Mouse (Mus musculus) midbrain, embryonic 15.5 days (tissue): ENCODE measurements around the gene Ern1. TPM values are rescaled to one million over a fixed set of nuclear protein-coding genes. Genes with fewer than 3 reads are reported as not detected.
"Not testable (repeated sequence)": the region's sequence is repeated elsewhere in the genome, so short reads cannot be mapped to it uniquely, and the experiment has no call there.

Experiments used
- ATAC-seq: fragments of 200-750 bp; cut with Nextera tagmentation; replicated peaks from 2 replicates; pipeline ENCODE4 v1.8.0; 2017; ENCODE audit warnings: moderate TSS enrichment
- H3K27ac ChIP-seq: fragments of 300-500 bp; sonication (generic); 2 replicates; pipeline ENCODE4 v1.5.1; 2015; ENCODE audit warnings: mild to moderate bottlenecking, inconsistent platforms
- H3K27me3 ChIP-seq: fragments of 300-500 bp; sonication (generic); replicated peaks from 2 replicates; pipeline ENCODE4 v1.6.1; 2015; ENCODE audit warnings: inconsistent platforms
- H3K36me3 ChIP-seq: fragments of 300-500 bp; sonication (generic); replicated peaks from 2 replicates; pipeline ENCODE4 v1.6.1; 2015; ENCODE audit warnings: inconsistent platforms
- H3K4me1 ChIP-seq: fragments of 300-500 bp; sonication (generic); 2 replicates; pipeline ENCODE4 v1.6.1; 2015; ENCODE audit warnings: inconsistent platforms
- H3K4me2 ChIP-seq: fragments of 300-500 bp; sonication (generic); 2 replicates; pipeline ENCODE4 v1.6.1; 2015; ENCODE audit warnings: inconsistent platforms, mild to moderate bottlenecking, moderate library complexity
- H3K4me3 ChIP-seq: fragments of 300-500 bp; sonication (generic); 2 replicates; pipeline ENCODE4 v1.5.1; 2015; ENCODE audit warnings: mild to moderate bottlenecking, inconsistent platforms
- H3K9ac ChIP-seq: fragments of 300-500 bp; sonication (generic); 2 replicates; pipeline ENCODE4 v1.6.1; 2015; ENCODE audit warnings: mild to moderate bottlenecking, inconsistent platforms
- H3K9me3 ChIP-seq: fragments of 300-500 bp; sonication (generic); 2 replicates; pipeline ENCODE4 v1.6.1; 2016; ENCODE audit warnings: inconsistent platforms
- WGBS: fragments of 180-500 bp; shearing (Covaris S2); methylation state at CpG from one replicate; pipeline ENCODE4 v1.1.7; 2015; ENCODE audit warnings: mixed read lengths; 5-methylcytosine and 5-hydroxymethylcytosine counted together
- polyA plus RNA-seq: library from polyadenylated mRNA; unstranded; fragments of >200 nt; fragmentation: Nextera tagmentation; extraction: Ambion mirVana; gene quantifications from 2 replicates; pipeline ENCODE4 v1.2.1, GENCODE M21; 2015

The Ern1 gene
- polyA plus RNA-seq, 1 experiment from 2014 or later = 7.6 TPM

DNA sequence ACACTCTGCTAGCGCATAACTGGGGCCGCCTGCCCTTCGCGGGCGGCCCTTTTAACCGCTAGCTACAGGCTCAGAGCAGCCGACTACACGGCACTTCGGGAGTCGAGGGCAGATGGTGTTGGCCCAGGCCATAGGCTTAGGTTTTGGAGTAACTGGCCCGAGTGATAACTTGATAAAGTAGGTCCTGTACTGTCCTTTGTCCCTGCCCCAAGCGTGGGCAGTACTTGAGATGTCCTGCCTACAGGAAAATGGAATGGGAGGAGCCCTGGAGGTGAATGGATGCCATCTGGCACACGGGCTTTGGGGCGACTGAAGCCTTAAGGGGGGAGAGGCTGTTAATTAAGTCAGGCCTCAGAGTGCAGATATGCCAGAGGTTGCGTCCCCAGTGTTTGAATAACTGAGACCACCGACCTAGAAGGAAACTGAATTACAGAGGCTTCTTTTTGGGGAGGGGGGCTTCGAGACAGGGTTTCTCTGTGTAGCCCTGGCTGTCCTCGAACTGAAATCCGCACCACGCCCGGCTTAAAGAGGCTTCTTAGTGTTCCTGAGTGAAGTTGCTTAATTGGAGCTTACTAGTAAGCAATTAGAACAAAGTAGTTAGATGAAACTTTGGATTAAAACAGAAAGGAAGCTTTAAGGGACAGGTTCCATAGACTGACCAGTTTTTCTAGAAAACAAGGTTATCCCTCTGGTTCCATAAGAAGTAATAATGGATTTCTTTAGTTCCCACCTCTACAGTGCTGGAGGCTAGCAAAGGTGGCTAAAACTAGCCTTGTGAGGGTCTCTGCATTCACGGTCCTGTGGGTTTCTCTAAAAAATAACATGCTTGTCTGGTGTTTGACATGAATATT is 13.9 kb upstream of the Ern1 start:
- 2% methylated on average over 22 of the region's 22 CpGs for WGBS
- no peaks in the 10 kb centered on the region for H3K36me3 ChIP-seq
- H3K4me3 ChIP-seq = peak overlapping the region; percentile 85
- peaks cover 14% of the 10 kb centered on the region for H3K4me1 ChIP-seq
- H3K27me3 ChIP-seq = no peaks in the 10 kb centered on the region
- peak; percentile 76 for ATAC-seq
- peak overlapping the region; percentile 62 for H3K4me2 ChIP-seq
- no peaks in the 10 kb centered on the region for H3K9me3 ChIP-seq
- H3K27ac ChIP-seq = peak overlapping the region; percentile 94
- H3K9ac ChIP-seq = peak overlapping the region; percentile 89

- H3K9ac ChIP-seq = peak overlapping the region; percentile 89
- peaks cover 14% of the 10 kb centered on the region for H3K4me1 ChIP-seq
- peak overlapping the region; percentile 85 for H3K4me3 ChIP-seq
- under 1% methylated on average over 54 of the region's 55 CpGs for WGBS
- peak; percentile 99 for ATAC-seq
- no peaks in the 10 kb centered on the region for H3K9me3 ChIP-seq
- H3K36me3 ChIP-seq = no peaks in the 10 kb centered on the region
- peak overlapping the region; percentile 62 for H3K4me2 ChIP-seq
- peak overlapping the region; percentile 94 for H3K27ac ChIP-seq
- H3K27me3 ChIP-seq = no peaks in the 10 kb centered on the region
Measured at GRCm38 (mm10) chr11:106500393-106501307, 13.0 kb upstream of the Ern1 start.

DNA sequence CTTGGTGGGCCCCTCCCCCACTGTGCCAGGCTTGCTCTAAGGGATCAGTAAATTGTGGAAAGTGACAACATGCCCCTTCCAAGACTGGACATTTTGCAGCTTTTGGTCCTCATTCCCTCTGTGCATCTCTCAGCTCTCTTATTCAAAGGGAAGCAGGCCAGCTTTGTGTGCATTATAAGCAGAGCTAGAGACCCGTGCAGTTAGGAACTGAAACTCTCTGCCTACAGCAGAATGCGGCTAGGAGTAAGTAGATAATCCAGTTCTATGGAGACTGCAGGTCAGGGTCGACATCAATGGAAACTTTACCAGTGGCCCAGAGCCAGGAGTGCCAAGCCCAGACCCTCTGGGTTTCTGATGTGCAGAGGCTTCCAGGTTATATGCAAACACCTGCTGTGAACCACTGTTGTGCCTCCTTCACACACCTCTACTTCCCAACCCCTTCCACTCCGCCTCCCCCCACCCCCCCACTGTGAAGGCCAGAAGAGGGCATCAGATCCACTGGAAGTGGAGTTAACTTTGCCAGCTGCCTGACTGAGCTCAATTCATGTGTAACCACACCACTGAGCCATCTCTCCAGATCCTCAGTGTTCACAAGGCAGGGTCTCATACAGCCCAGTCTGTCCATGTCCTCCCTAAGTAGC is 11.2 kb upstream of the Ern1 start:
- Histone ChIP-seq H3K36me3 (no peaks in the 10 kb centered on the region), H3K27me3 (no peaks in the 10 kb centered on the region), H3K4me1 (peaks cover 14% of the 10 kb centered on the region), H3K9me3 (no peaks in the 10 kb centered on the region), H3K9ac (0 out of 2 replicates have a peak overlapping the region, but pooled peaks have one; percentile 0), H3K4me3 (no peak overlapping the region), H3K27ac (no peak overlapping the region), H3K4me2 (no peak overlapping the region)
- 13% methylated on average over 4 of the region's 4 CpGs for WGBS
- ATAC-seq = no peak

GRCm38 (mm10) chr11:106497926-106498325 is 10.3 kb upstream of the Ern1 start:
- 94% methylated on average over 2 of the region's 2 CpGs for WGBS
- no peak for ATAC-seq
- Histone ChIP-seq H3K27me3 (no peaks in the 10 kb centered on the region), H3K4me2 (no peak overlapping the region), H3K4me1 (peaks cover 14% of the 10 kb centered on the region), H3K27ac (no peak overlapping the region), H3K4me3 (no peak overlapping the region), H3K9ac (no peak overlapping the region), H3K9me3 (no peaks in the 10 kb centered on the region), H3K36me3 (no peaks in the 10 kb centered on the region)

- H3K27ac ChIP-seq, H3K27me3 ChIP-seq, H3K9ac ChIP-seq, ATAC-seq, H3K36me3 ChIP-seq, H3K4me2 ChIP-seq, H3K9me3 ChIP-seq, H3K4me3 ChIP-seq: not testable (repeated sequence)
- WGBS = 97% methylated on average over 2 of the region's 2 CpGs
- peaks cover 13% of the 10 kb centered on the region for H3K4me1 ChIP-seq
Measured at GRCm38 (mm10) chr11:106497009-106497408, 9.4 kb upstream of the Ern1 start.

DNA sequence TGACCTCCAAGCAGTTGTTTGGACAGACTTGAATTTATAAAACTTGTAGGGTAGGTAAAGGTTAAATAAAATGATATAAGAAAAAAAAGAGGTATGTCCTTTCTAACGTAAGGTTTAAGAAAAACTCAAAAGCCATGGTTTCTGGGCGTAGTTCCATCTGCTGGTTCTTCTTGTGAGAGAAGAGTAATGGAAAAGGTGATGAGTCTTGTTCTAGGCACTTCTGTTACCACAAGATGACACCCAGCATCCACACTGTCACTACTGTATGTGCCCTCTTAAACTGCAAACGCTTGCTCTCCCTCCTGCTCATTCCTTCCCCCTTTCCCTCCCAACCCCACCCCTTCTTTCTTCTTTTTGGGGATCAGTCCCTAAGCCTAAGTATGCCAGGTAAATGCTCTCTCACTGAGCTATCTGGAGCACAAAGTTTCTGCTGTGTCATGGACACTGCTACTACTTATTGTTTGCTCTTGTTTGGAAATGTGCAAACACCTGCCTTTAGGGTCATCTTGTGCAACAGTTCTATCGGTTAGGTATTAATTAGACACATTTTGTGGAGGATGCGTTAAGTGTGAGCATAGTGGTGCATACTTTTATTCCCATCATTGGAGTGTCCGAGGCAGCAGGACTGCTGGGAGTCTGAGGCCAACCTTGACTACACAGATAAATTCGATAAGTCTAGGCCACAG is 5.5 kb upstream of the Ern1 start:
- H3K9ac ChIP-seq = no peak overlapping the region
- H3K36me3 ChIP-seq = no peaks in the 10 kb centered on the region
- H3K4me2 ChIP-seq = no peak overlapping the region
- H3K27me3 ChIP-seq = no peaks in the 10 kb centered on the region
- 82% methylated on average over 7 of the region's 7 CpGs for WGBS
- no peak overlapping the region for H3K4me3 ChIP-seq
- H3K27ac ChIP-seq = no peak overlapping the region
- H3K9me3 ChIP-seq = no peaks in the 10 kb centered on the region
- ATAC-seq = no peak
- no peaks in the 10 kb centered on the region for H3K4me1 ChIP-seq

GRCm38 (mm10) chr11:106491393-106491792 is 3.7 kb upstream of the Ern1 start:
- Histone ChIP-seq H3K4me1 (peaks cover 7% of the 10 kb centered on the region), H3K9me3 (no peaks in the 10 kb centered on the region), H3K9ac (no peak overlapping the region), H3K36me3 (no peaks in the 10 kb centered on the region), H3K27me3 (no peaks in the 10 kb centered on the region), H3K27ac (no peak overlapping the region), H3K4me3 (no peak overlapping the region), H3K4me2 (no peak overlapping the region)
- WGBS = 0% methylated on average over 3 of the region's 3 CpGs
- ATAC-seq = no peak

DNA sequence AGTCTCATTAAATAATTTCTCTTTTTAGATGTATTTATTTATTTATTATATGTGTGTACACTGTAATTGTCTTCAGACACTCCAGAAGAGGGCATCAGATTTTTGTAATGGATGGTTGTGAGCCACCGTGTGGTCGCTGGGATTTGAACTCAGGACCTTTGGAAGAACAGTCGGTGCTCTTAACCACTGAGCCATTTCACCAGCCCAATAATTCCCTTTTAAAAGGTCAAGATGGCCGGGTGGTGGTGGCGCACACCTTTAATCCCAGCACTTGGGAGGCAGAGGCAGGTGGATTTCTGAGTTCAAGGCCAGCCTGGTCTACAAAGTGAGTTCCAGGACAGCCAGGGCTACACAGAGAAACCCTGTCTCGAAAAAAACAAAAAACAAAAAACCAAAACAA is 2.9 kb upstream of the Ern1 start:
- H3K9me3 ChIP-seq, H3K27ac ChIP-seq, H3K4me3 ChIP-seq, H3K4me2 ChIP-seq, ATAC-seq, H3K36me3 ChIP-seq, H3K9ac ChIP-seq, H3K27me3 ChIP-seq: not testable (repeated sequence)
- peaks cover 13% of the 10 kb centered on the region for H3K4me1 ChIP-seq
- WGBS = 91% methylated on average over 6 of the region's 6 CpGs

DNA sequence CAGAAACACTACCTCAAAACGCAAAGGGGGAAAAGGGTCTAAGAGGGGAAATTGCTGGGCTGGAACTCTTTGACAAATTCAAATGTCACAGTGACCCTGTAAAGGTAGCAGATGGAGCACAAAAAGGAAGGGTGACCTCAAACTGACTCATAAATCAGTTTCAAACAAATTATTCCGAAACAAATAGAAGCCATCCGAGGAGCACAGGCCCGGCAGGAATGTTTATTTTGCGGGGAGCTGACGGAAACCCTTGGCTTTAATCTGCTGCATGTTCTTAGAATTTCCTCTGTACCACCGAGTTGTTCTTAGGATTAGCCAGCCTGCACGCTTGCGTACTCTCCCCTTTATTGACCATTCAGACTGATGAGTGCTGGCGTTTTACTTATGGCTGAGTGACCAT is 2.4 kb upstream of the Ern1 start:
- peaks cover 13% of the 10 kb centered on the region for H3K4me1 ChIP-seq
- WGBS = 59% methylated on average over 10 of the region's 10 CpGs
- H3K9me3 ChIP-seq = no peaks in the 10 kb centered on the region
- ATAC-seq = no peak
- no peaks in the 10 kb centered on the region for H3K27me3 ChIP-seq
- H3K27ac ChIP-seq = no peak overlapping the region
- no peak overlapping the region for H3K9ac ChIP-seq
- no peaks in the 10 kb centered on the region for H3K36me3 ChIP-seq
- no peak overlapping the region for H3K4me3 ChIP-seq
- H3K4me2 ChIP-seq = no peak overlapping the region

DNA sequence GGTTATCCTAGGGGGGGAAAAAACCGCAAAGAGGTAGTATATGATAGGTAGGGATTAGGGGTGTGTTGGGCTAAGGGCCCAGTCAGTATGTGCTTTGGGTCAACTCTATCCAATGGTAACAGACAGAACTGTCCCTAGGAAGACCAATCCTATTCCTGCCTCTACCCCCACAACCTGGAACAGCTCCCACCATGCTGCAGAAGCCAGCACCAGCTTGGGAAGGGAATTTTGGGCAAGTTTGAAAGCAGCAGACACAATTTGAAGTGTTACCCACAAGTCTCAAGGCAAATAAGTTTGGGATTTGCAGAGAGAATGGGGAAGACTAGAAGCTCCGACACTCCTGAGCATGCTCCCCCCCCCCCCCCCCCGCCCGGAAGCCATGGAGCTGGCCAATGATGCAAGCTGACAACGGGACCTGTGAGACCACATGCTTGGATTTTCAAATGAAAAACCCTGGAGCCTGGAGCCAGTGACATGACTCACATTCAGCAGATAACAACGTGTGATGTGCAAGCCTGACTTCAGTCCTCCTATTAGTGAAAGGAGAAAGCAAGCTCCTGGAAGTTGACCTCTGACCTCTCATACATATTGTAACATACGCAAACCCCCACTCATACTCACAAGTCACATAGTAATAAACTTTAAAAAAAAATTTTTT is 1.5 kb upstream of the Ern1 start:
- 57% methylated on average over 7 of the region's 7 CpGs for WGBS
- H3K27ac ChIP-seq = no peak overlapping the region
- no peak overlapping the region for H3K4me3 ChIP-seq
- no peak overlapping the region for H3K4me2 ChIP-seq
- no peak overlapping the region for H3K9ac ChIP-seq
- no peaks in the 10 kb centered on the region for H3K27me3 ChIP-seq
- H3K36me3 ChIP-seq = no peaks in the 10 kb centered on the region
- ATAC-seq = no peak
- H3K4me1 ChIP-seq = peaks cover 13% of the 10 kb centered on the region
- H3K9me3 ChIP-seq = no peaks in the 10 kb centered on the region

- Histone ChIP-seq H3K4me1 (peaks cover 13% of the 10 kb centered on the region), H3K4me3 (peak overlapping the region; percentile 97), H3K9me3 (no peaks in the 10 kb centered on the region), H3K27ac (peak overlapping the region; percentile 81; the same call in 1 of the 2 replicates), H3K36me3 (no peaks in the 10 kb centered on the region), H3K4me2 (peak overlapping the region; percentile 84), H3K27me3 (no peaks in the 10 kb centered on the region), H3K9ac (0 out of 2 replicates have a peak overlapping the region, but pooled peaks have one; percentile 84)
- ATAC-seq = peak; percentile 49
- WGBS = 11% methylated on average over 17 of the region's 17 CpGs
Measured at GRCm38 (mm10) chr11:106488126-106488561, 492 bp upstream of the Ern1 start.
